Mouse (Mus musculus) liver, adult 2 months (tissue): Measurements from ENCODE around the gene Litaf.

Experiments
- CTCF ChIP-seq: fragments of 200-500 bp; IDR thresholded peaks from 2 replicates; pipeline ENCODE4 v1.5.1; 2011; ENCODE audit warnings: low read depth, low read length, control low read depth
- POLR2A ChIP-seq: fragments of 200-500 bp; IDR thresholded peaks from 2 replicates; pipeline ENCODE4 v1.6.1; 2011; ENCODE audit warnings: low read length, control low read depth; ENCODE audit not compliant: insufficient read depth; ENCODE audit errors: extremely low read depth

DNA sequence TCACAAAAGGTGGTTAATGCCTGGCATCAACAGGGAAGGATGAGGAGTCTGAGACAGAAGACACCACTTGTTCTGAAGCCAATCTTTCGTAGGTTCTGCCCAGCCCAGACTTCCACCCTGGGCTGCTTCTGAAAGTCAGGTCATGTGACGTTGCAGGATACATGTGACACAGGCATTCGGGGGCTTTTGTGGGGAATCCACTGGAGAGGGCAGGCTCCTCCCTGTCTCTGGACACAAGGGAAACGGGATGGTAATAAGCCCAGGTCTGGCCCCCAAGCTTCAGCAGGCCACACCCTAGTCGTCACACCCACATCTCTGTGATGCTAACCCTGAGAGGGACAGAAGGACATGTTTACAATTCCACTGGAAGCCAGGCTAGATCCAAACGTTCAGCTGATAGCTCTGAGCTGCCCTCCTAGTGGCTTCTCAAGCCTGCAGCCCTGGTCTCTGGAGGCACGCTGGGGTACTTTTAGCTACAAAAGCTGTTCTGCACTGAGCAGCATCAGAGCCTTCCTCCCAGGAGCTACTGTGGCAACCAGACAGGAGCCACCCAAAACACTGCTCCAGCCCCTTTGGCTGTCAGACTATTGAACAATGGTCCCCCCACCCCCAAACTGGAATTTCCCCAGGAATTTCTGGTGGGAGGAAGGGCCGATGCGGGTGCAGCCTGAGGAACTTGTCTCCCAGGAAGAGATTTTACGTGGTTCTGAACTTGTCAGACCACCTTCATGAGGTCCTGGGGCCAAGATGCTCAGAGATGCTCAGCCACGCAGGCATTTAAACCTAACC, 48.0 kb downstream of the Litaf start:
- TF ChIP-seq POLR2A (no peak), CTCF (no peak)
